Mouse (Mus musculus) T-cell, adult 2 months (primary cell): ENCODE results near the gene Zbtb5.
"Not testable (repeated sequence)": the region's sequence is repeated elsewhere in the genome, so short reads cannot be mapped to it uniquely, and the experiment has no call there.

Source experiments
- DNase-seq: peaks from one replicate; pipeline ENCODE4 v3.0.0; 2022; ENCODE audit warnings: low spot score

The Zbtb5 gene

DNA sequence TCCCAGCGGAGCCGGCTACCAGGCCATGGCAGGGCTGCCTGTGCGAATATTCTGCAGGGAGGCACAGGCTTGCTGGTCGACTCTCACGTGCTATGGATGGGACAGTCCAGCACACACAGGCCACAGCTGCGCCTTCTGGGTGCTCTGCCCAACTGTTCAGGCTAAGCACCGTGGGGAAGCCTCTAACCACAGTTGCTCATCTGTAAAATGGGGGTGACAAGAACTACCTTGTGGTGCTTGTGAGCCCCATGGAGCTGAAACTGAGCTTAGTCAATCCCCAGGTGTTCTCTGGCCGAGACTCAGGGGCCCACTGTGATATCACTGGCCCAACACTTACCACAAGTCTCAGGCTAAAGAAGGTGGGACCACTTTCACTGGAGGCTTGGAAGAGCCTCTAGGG, 44.8 kb downstream of the Zbtb5 start:
- DNase-seq: no peak

DNA sequence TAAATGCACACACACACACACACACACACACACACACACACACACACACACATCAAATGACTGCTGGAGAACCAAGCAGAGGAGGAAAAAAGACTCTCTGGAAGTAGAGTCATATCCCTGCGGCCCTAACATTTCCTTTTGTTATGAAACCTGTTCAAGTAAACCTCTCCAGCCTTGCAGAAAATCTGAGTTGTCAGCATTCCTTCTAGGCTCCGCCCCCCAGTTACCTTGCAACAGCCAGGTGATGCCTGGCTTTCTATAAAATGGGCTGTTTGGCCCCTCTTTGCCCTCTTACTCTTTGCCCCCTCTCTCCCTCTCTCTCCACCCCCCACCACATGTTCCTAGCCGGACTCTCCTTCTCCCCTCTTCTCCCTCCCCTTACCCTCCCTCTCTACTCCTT, 46.5 kb downstream of the Zbtb5 start:
- no peak for DNase-seq

- no peak for DNase-seq
Observed at GRCm38 (mm10) chr4:44965175-44965574, 47.0 kb downstream of the Zbtb5 start.

DNA sequence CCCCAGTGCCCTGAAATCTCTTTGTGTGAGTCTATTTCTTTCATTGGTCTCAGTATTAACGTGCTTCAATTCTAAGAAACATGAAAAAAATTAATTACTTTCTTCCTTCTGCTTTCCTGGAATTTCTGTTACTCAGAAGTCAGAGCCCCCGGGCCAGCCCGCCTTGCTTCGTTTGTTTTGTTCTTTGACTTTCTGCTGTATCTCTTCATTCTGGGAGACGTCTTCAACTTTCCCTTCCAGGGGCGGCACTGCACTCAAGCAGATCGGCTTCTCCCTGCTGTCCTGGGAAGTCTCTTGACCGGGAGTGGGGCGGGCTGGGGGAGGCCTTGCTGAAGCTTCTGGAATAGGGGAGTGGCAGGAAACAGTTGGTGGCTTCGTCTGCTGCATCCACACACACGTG, 49.1 kb downstream of the Zbtb5 start:
- no peak for DNase-seq

DNA sequence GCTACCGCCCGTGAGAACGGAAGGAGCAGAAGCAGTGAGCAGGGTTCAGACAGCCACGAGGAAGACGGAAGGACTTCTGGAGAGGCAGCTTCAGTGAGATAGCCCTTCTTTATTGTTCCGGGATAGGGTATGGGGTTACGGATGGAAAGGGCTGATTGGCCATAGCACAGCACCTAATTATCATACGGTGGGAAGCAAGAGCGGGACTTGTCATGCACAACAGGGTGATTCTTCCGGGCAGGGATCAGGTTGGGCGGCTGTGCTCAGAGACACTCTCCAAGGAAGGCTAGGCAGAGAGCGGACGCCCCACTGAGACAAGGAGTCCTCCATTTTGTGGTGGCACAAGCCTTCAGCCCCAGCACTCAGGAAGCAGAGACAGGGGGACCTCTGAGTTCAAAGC, 53.0 kb downstream of the Zbtb5 start:
- DNase-seq: no peak

DNA sequence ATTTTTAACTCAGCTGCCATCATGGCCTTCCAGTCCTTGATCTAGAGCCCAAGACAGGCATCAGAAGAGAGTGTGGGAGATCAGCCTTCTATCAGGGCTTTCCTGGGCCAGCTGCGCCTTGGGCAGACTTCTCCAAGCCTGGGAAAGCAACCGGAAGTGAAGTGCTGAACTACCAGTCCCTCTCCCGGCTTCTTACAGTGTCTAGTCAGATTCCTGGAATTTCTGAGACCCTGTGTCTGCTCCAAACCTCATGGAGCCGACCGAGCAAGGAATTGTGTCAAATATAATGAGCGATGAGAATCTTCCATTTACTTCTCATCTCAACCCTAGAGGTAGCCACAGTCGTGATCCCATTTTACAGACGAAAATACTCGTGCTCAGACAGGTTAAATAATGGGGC, 53.4 kb downstream of the Zbtb5 start:
- DNase-seq: no peak

DNA sequence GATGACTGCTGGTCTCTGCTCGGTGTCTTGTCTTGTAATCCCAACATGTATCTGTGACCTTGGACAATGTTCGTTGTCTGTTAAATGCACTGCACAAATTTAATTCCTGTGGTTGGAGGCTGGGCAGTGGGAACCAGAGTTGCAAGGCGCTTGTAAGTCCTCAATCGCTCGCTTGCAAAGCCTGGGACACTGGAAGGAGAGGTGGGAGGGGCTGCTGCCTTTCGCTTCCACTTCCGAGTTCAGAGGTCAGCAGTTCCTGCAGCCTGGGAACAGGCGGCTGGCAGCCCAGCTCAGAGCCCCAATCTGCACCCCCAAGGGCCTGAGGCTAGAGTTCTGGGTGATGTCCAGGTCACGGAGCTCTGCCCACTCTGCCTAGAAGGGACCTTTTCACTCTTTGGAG, 59.2 kb downstream of the Zbtb5 start:
- DNase-seq: no peak

GRCm38 (mm10) chr4:44948314-44948713, 63.9 kb downstream of the Zbtb5 start:
- no peak for DNase-seq

DNA sequence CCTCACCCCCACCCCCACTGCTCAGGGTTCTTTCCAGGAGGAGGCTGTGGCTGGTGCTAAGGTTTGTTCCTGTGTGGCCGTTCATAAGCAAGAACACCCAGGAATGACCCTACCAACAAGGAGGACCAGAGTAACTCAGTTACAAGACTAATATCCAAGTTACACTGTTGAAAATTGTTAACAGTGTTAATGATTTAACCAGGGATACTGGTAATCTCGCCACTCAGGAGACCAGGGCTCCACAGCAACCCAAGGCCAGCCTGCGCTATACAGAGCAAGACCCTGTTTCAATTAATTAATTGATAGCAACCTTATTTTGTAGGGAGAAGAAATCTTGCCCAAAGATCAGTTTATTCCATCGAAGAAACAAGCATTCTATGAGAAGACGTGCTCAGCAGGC, 64.7 kb downstream of the Zbtb5 start:
- DNase-seq: no peak

GRCm38 (mm10) chr4:44946126-44946525, 66.1 kb downstream of the Zbtb5 start:
- DNase-seq: not testable (repeated sequence)

DNA sequence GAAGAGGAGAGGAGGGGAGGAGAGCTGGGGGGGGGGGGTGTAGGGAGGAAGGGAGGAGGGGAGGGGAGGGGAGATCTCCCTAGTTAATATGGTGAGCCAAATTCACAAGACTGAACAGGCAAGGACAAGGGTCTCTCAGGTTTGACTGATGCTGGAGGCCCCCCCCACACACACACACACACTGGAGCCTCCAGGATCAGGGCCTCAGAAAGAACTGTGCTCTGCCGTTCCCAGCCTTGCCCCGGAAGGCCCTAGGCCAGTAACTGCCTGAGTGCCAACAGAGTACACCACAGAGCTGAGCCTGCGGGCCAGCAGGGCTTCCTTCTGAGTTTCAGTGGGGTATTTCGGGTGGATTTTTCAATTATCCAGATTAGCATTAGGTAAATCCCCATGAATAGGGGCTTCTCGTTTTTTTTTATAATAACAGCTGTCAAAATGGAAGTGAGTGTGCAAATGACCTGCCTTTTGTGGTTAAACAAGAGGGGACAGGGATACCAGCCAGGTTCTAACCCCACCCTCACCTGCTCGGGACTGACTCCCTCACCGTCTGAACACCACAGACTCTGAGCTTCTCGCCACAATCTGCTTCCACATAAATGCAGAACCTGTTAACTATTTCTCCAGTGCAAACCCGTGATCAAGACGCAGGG, 67.7 kb downstream of the Zbtb5 start:
- no peak for DNase-seq

GRCm38 (mm10) chr4:44943480-44943879, 68.7 kb downstream of the Zbtb5 start:
- no peak for DNase-seq

DNA sequence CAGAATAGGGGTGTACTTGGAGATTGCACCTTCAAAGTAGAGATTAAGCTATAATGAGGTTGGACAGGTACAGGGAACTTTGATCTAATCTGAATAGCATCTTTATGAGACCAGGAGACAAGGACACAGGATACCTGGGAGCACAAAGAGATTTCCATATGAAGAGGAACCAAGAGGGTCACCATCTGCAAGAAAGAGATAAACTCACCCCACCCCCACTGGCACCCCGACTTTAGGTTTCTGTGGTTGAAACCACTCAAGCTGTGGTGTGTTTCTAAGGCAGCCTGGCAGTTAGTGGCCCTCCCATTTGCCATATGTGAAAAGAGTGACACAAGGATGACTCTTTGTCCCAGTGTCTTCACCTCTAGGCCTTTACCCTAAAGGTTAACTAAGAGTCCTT, 70.0 kb downstream of the Zbtb5 start:
- no peak for DNase-seq
